Mouse (Mus musculus): ENCODE results near the gene Litaf. TPM values are rescaled to one million over a fixed set of nuclear protein-coding genes. Genes with fewer than 3 reads are reported as not detected.
A peak's percentile ranks its signal among the peaks of the same experiment; 100 is the strongest.

Gene Litaf
- polyA plus RNA-seq, 1 experiment: 103 TPM

DNA sequence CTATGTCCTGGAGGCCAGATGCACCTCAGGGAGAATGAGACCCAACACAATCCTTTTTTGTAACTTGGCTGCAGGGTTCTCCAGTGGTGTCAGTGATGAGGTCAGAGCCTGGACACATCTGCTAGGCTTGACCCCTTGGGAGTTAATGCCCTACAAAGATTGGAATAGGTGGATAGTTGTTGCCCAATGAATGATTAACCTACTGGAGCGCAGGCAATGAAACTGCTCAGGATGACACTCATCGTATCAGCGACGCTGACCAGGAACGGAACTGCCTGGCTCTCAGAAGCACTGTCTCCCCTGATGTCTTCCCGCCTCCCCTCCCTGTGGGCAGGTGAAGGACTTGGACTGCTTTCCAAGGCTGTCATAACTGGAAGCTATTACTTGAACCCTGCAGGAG, 76.6 kb downstream of the Litaf start:
- H3K27me3 ChIP-seq (ENCODE audit: control insufficient read depth, insufficient read depth, insufficient read length): no peaks in the 10 kb centered on the region
- TF ChIP-seq TCF12 (IDR thresholded peaks at IDR 0.05; ENCODE audit: insufficient read depth, poor library complexity, severe bottlenecking) (no peak), SRF (IDR thresholded peaks at IDR 0.05; ENCODE audit: control insufficient read depth, insufficient read length, low read depth) (no peak), TCF3 (IDR thresholded peaks at IDR 0.05; ENCODE audit: insufficient read length, low read depth) (no peak), POLR2AphosphoS2 (IDR thresholded peaks at IDR 0.05; ENCODE audit: insufficient read length, low read depth) (no peak), MYOD1 (IDR thresholded peaks at IDR 0.05; ENCODE audit: control insufficient read depth in 1 of 3, insufficient read length in 2 of 3, low read depth in 2 of 3) (no peak), POLR2A (IDR thresholded peaks at IDR 0.05; ENCODE audit: insufficient read length, low read depth) (no peak), MAX (IDR thresholded peaks at IDR 0.05; ENCODE audit: low read depth) (no peak), REST (IDR thresholded peaks at IDR 0.05; ENCODE audit: insufficient read depth, insufficient read length) (no peak), CEBPB (IDR thresholded peaks at IDR 0.05; ENCODE audit: insufficient read depth, poor library complexity, severe bottlenecking) (no peak), E2F4 (IDR thresholded peaks at IDR 0.05; ENCODE audit: insufficient read depth) (no peak), MYOG (IDR thresholded peaks at IDR 0.05; ENCODE audit: control insufficient read depth in 1 of 3, insufficient read depth in 1 of 3, insufficient read length in 2 of 3, low read depth in 2 of 3) (no peak), USF1 (IDR thresholded peaks at IDR 0.05; ENCODE audit: low read depth) (no peak)
- no peak overlapping the region for H3ac ChIP-seq (ENCODE audit: control insufficient read depth, insufficient read length)
- H3K36me3 ChIP-seq (ENCODE audit: control insufficient read depth, insufficient read depth): peaks cover 8% of the 10 kb centered on the region
- no peak overlapping the region for H3K4me2 ChIP-seq (ENCODE audit: low read depth)
- H3K4me3 ChIP-seq: no peak overlapping the region
- H3K79me2 ChIP-seq (ENCODE audit: control insufficient read depth, insufficient read depth): peaks cover 85% of the 10 kb centered on the region

DNA sequence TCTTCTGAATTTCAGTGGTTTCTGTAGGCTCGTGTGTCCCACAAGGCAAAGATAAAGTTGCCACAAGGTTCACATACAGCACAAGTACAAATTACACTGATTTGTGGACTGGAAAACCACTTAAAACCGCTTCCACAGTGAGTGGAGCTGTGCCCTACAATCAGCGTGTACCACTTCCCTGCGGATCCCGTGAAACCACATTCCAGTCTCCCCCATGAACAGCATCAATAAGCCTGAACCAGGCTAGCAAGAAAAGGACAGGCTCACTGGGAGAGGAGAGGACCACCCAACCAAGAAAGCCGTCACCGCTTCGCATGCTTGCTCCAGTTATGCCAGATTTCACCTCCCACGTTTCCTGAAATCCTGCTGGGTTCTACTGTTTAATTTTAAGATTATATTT, 77.7 kb downstream of the Litaf start:
- Histone ChIP-seq H3ac (ENCODE audit: control insufficient read depth, insufficient read length) (no peak overlapping the region), H3K79me2 (ENCODE audit: control insufficient read depth, insufficient read depth) (peaks cover 95% of the 10 kb centered on the region)
- no peak for TF ChIP-seq POLR2AphosphoS2 (IDR thresholded peaks at IDR 0.05; ENCODE audit: insufficient read length, low read depth)
- no peak for TF ChIP-seq REST (IDR thresholded peaks at IDR 0.05; ENCODE audit: insufficient read depth, insufficient read length)
- TF ChIP-seq TCF12 (IDR thresholded peaks at IDR 0.05; ENCODE audit: insufficient read depth, poor library complexity, severe bottlenecking): no peak
- TF ChIP-seq MYOD1 (IDR thresholded peaks at IDR 0.05; ENCODE audit: control insufficient read depth in 1 of 3, insufficient read length in 2 of 3, low read depth in 2 of 3): no peak
- no peak for TF ChIP-seq SRF (IDR thresholded peaks at IDR 0.05; ENCODE audit: control insufficient read depth, insufficient read length, low read depth)
- no peak for TF ChIP-seq POLR2A (IDR thresholded peaks at IDR 0.05; ENCODE audit: insufficient read length, low read depth)
- TF ChIP-seq USF1 (IDR thresholded peaks at IDR 0.05; ENCODE audit: low read depth): no peak
- TF ChIP-seq TCF3 (IDR thresholded peaks at IDR 0.05; ENCODE audit: insufficient read length, low read depth): no peak
- no peak for TF ChIP-seq E2F4 (IDR thresholded peaks at IDR 0.05; ENCODE audit: insufficient read depth)
- no peak for TF ChIP-seq MAX (IDR thresholded peaks at IDR 0.05; ENCODE audit: low read depth)
- no peak for TF ChIP-seq CEBPB (IDR thresholded peaks at IDR 0.05; ENCODE audit: insufficient read depth, poor library complexity, severe bottlenecking)
- TF ChIP-seq MYOG (IDR thresholded peaks at IDR 0.05; ENCODE audit: control insufficient read depth in 1 of 3, insufficient read depth in 1 of 3, insufficient read length in 2 of 3, low read depth in 2 of 3): no peak

DNA sequence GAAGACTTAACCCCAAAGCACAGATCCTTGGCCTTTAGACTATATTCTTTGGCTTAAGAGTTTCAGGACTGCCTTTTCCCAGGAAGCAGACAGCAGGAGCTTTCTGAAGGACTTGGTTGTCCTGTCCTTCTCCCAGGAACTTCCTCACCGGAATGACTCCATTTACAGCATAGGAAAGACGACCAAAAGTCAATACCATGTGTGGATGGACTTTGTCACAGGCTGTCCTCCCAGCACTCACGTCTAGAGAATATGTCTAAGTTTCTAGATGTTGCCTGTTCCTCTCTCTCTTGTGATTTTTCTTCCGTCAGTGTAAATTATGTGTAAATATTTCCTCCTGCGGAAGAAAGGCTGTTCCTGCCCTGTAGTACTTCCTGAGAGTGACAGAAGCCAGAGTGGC, 81.4 kb downstream of the Litaf start:
- TF ChIP-seq TCF12 (IDR thresholded peaks at IDR 0.05; ENCODE audit: insufficient read depth, poor library complexity, severe bottlenecking) (no peak), MYOG (IDR thresholded peaks at IDR 0.05; ENCODE audit: control insufficient read depth in 1 of 3, insufficient read depth in 1 of 3, insufficient read length in 2 of 3, low read depth in 2 of 3) (no peak)
- Histone ChIP-seq H3K79me2 (ENCODE audit: control insufficient read depth, insufficient read depth) (peaks cover 91% of the 10 kb centered on the region), H3K36me3 (ENCODE audit: control insufficient read depth, insufficient read depth) (peaks cover 5% of the 10 kb centered on the region), H3K4me3 (no peak overlapping the region), H3K4me2 (ENCODE audit: low read depth) (no peak overlapping the region), H3ac (ENCODE audit: control insufficient read depth, insufficient read length) (no peak overlapping the region), H3K27me3 (ENCODE audit: control insufficient read depth, insufficient read depth, insufficient read length) (no peaks in the 10 kb centered on the region)

More for the DNA sequence above, 77.7 kb downstream of the Litaf start:
- Histone ChIP-seq H3K36me3 (ENCODE audit: control insufficient read depth, insufficient read depth) (peaks cover 8% of the 10 kb centered on the region), H3K27me3 (ENCODE audit: control insufficient read depth, insufficient read depth, insufficient read length) (no peaks in the 10 kb centered on the region), H3K4me2 (ENCODE audit: low read depth) (no peak overlapping the region), H3K4me3 (no peak overlapping the region)

DNA sequence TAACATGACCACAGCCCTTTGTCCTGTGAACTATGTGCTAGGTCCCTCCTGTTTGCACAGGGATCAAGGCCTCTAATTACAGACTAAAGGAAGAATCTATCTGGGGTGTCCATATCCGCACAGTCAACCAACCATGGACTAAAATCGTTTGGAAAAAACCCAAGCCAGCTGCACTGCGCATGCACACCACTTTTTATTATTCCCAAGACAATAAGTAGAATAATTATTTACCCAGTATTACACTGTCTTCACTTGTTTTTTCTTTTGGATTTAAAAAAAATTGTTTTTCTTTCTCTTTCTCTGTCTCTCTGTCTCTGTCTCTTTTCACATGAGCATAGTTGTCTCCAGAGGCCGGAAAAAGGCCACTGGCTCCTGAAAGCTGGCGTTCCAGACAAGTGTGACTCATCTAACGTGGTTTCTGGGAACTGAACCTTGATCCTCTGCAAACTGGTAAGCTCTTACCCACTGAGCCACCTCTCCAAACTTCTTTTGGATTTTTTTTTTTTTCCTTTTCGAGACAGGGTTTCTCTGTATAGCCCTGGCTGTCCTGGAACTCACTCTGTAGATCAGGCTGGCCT, 84.4 kb downstream of the Litaf start:
- Histone ChIP-seq H3ac (ENCODE audit: control insufficient read depth, insufficient read length) (no peak overlapping the region), H3K36me3 (ENCODE audit: control insufficient read depth, insufficient read depth) (no peaks in the 10 kb centered on the region), H3K4me3 (no peak overlapping the region), H3K4me2 (ENCODE audit: low read depth) (peak overlapping the region; percentile 68), H3K79me2 (ENCODE audit: control insufficient read depth, insufficient read depth) (peaks cover 84% of the 10 kb centered on the region), H3K27me3 (ENCODE audit: control insufficient read depth, insufficient read depth, insufficient read length) (no peaks in the 10 kb centered on the region)
- TF ChIP-seq POLR2AphosphoS2 (IDR thresholded peaks at IDR 0.05; ENCODE audit: insufficient read length, low read depth) (no peak), CEBPB (IDR thresholded peaks at IDR 0.05; ENCODE audit: insufficient read depth, poor library complexity, severe bottlenecking) (no peak), E2F4 (IDR thresholded peaks at IDR 0.05; ENCODE audit: insufficient read depth) (no peak), MYOG (IDR thresholded peaks at IDR 0.05; ENCODE audit: control insufficient read depth in 1 of 3, insufficient read depth in 1 of 3, insufficient read length in 2 of 3, low read depth in 2 of 3) (no peak), SRF (IDR thresholded peaks at IDR 0.05; ENCODE audit: control insufficient read depth, insufficient read length, low read depth) (no peak), TCF3 (IDR thresholded peaks at IDR 0.05; ENCODE audit: insufficient read length, low read depth) (no peak), USF1 (IDR thresholded peaks at IDR 0.05; ENCODE audit: low read depth) (no peak), REST (IDR thresholded peaks at IDR 0.05; ENCODE audit: insufficient read depth, insufficient read length) (no peak), MAX (IDR thresholded peaks at IDR 0.05; ENCODE audit: low read depth) (no peak), POLR2A (IDR thresholded peaks at IDR 0.05; ENCODE audit: insufficient read length, low read depth) (no peak), TCF12 (IDR thresholded peaks at IDR 0.05; ENCODE audit: insufficient read depth, poor library complexity, severe bottlenecking) (no peak), MYOD1 (IDR thresholded peaks at IDR 0.05; ENCODE audit: control insufficient read depth in 1 of 3, insufficient read length in 2 of 3, low read depth in 2 of 3) (no peak)
